Mouse (Mus musculus): Measurements from ENCODE around the gene Lmod3. TPM values are rescaled to one million over a fixed set of nuclear protein-coding genes. Genes with fewer than 3 reads are reported as not detected.
A peak's percentile ranks its signal among the peaks of the same experiment; 100 is the strongest.

The Lmod3 gene
- total RNA-seq, 2 experiments from 2014 or later = 3.1 to 17.1 TPM

DNA sequence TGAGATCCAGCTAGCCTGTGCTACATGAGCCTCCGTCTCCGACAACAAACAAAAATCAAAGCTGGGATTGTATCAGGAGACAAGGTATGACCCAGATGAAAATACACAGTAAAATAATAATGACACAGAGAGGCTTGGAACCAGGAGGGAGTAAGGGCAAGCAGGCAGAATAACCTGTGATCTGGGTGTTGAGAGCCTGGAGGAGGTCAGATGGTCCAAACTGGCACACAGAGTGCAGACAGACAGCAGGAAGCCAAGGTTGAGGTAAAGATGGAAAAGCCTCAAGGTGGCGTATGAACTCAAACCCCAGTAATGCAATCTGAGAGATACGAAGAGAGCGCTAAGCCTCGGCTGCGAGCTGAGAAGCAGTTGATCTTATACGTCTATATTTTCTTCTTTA, 28.1 kb downstream of the Lmod3 start:
- DNase-seq = no peak

- no peak for DNase-seq
These were observed 29.0 kb downstream of the Lmod3 start for GRCm38 (mm10) chr6:97223566-97223965.

- no peak for DNase-seq
These were observed 29.6 kb downstream of the Lmod3 start for GRCm38 (mm10) chr6:97222931-97223467.

DNA sequence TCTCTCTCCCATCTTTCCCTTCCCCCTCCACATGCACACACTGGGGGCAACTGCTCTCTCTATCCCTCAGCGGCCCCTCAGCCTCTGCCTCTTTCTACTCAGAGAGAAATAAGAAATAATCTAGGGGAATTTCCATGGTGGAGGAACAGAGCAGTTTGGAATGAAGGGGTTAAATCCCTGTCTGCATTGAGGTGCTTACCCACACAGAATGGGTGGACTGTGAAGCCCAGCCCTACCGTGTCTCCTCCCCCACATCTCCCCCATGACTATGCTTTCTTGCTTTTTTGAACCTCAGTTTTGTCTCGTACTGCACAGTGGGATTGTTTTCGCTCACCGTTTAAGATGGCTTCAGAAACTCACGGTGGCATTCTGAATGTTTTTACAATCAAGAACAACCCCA, 30.2 kb downstream of the Lmod3 start:
- DNase-seq = no peak

- no peak for DNase-seq
These were observed 31.1 kb downstream of the Lmod3 start for GRCm38 (mm10) chr6:97221205-97222025.

DNA sequence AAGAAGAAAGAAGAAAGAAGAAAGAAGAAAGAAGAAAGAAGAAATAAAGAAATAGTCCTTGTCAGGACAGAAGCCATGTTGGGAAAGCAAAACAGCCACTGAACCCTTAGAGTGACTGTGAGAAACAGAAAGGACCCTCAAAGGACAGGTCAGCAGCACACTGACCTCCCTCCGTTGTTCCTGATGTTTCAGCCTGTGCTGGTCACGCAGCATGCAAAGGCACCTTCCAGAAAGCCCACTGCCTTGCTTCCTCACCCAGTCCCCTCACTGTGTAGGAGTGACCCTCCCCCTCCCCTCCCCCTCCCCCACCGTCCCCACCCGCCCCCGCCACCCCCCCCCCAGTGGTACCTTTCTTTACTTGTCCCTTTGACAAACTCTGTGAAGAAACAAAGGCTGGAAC, 31.9 kb downstream of the Lmod3 start:
- no peak for DNase-seq

GRCm38 (mm10) chr6:97216154-97216821, 36.3 kb downstream of the Lmod3 start:
- no peak for DNase-seq

DNA sequence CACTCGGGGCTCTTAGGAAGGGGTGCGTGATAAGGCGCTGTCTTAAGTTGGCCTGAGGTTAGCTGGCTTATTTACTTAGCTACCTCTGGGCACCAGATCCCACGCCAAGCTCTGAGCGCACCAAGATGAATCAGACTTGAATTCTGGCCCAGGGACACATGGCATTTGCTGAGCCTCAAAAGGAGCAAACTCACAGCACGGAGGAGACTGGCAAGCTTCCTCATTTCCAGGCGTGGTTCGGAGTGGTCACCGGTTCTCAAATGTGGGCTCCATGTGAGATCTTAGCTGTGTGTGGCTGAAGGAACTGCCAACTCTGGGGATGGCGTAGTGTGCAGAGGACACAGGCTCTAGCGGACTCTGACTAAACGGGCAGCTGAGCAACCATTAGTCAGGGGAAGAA, 40.6 kb downstream of the Lmod3 start:
- DNase-seq = peak; percentile 69

DNA sequence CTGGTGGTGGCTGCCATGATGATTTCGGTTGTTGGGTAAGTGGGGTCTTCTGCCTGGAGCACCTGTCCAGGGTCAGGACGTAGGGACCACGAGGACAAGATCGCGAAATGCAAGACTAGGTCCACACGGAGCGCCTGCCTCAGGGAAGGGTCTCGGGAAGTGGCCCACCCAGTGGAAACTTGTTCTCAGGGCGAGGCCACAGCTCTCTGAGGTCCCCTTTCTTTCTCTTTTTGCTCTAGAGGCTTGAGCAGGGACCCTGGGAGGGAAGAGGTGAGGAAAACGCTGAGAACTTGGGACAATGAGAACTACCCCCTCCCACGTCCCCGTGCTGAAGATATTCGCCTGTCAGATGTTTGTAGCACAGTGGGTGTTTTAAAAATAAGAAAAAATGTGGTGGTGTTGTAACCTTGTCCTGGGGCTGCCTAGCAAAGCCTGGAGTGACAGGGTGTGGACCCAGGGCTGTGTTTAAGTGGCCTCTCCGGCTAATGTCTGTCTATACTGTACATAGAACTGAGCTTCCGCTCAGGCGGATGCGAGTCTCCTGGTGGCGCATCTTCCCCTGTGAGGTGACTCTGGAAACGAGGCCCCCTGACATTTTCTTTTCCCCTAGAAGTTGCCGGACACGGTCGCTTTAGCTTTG, 41.5 kb downstream of the Lmod3 start:
- peak; percentile 35 for DNase-seq

GRCm38 (mm10) chr6:97210191-97210961, 42.2 kb downstream of the Lmod3 start, which contains the start of gene Arl6ip5:
Gene Arl6ip5 (plus strand): TSS chr6:97210689.
- DNase-seq = peak; percentile 91

DNA sequence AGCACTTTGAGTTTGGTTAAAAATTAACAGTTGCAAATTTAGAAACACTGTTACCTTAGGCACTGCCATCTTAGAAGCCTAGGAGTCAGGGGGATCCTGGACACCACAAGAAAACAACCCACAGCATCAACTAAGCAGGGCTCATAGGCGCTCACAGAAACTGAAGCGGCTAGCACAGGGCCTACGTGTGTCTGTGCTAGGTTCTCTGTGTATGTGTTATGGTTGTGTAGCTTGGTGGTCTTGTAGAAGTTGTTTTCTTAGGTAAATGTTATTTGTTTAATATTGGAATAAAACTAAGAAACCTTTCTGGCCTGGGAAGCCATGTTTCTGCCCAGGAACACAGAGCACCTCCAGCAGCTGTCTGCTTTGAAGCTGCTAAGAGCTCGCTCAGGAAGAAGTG, 42.8 kb downstream of the Lmod3 start:
- DNase-seq = no peak

GRCm38 (mm10) chr6:97209201-97209600, 43.4 kb downstream of the Lmod3 start:
- no peak for DNase-seq

- no peak for DNase-seq
These were observed 44.2 kb downstream of the Lmod3 start for GRCm38 (mm10) chr6:97208406-97208805.

GRCm38 (mm10) chr6:97207085-97207484, 45.5 kb downstream of the Lmod3 start:
- no peak for DNase-seq

- peak; percentile 100 for DNase-seq
These were observed 47.1 kb downstream of the Lmod3 start, which contains the start of gene Uba3 for GRCm38 (mm10) chr6:97205439-97205885. Gene Uba3 (minus strand): TSS chr6:97205647.

GRCm38 (mm10) chr6:97204952-97205351, 47.6 kb downstream of the Lmod3 start:
- DNase-seq = peak; percentile 56

GRCm38 (mm10) chr6:97204252-97204869, 48.2 kb downstream of the Lmod3 start:
- no peak for DNase-seq

DNA sequence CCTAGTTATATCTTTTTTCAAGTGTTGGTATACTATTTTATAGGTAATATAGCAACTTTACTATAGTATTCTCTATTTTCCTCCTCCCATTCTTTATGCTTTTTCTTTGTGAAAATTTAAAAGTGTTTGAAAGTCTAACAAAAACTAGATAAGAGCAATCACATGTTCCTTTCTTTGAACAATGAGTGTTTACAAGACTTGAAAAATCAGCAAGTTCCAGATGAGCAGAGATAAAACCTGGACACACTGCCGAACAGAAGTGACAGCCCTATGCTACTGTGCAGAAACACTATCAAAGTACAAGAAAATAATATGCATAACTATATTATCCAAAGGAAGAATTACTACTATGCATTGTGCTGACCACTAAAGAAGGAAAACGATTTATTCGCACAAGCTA, 50.1 kb downstream of the Lmod3 start:
- DNase-seq = no peak

- DNase-seq = no peak
These were observed 52.1 kb downstream of the Lmod3 start for GRCm38 (mm10) chr6:97200437-97200836.
